Mouse (Mus musculus): Measurements from ENCODE around the gene Ren1.

Gene Ren1

DNA sequence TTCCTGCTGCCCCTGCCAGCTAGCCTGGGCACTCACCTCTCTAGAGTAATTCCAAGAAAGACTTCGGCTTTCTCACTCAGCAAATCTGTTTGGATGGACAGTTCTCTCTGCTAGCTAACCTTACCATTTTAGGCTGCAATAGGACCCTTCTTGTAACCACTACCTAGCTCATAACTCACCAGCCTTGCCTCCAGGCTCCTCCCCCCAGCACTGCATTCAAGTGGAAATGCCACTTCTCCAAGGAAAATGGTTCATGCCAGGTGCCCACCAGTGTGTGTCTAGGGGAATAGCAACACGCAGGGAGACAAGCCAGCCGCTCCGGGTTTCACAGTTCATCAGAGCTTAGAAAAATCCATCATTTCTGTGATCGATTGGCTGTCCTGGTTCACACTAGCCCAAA, 27.2 kb downstream of the Ren1 start:
- DNase-seq (ENCODE audit: low spot score): no peak

DNA sequence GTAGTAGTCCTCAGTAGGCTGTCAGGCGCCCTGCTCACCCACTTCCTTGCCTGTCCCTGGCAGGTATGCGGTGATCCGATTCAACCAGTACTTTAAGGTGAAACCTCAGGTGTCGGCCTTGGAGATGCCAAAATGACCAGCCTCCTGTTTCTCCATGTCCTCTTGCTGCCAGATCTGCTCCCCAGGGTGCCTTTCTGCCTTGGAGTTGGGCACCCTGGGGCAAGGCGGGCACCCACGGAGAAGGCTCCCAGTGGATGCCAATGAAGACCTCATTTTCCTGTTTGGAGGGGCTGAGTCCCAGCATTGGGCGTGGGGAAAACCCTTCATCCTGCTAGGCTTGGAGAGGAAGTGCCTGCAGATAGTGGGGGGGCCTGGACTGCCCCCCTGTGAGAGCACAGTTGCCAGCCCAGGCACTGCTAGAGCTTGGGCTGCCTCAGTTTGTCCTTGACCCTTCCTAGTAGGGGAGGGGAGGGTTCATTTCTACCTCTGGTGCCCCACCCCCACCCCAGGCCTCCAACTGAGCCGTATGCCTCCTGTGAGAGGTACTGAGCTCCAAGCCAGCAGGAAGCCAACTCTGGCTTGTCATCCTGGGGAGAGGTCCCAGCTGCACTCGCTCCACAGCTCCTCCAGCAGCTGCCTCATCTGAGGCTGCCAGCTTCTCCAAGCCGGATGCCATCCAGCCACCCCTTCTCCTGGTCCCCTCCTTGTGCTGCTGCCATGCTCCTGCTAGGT, 29.1 kb downstream of the Ren1 start:
- no peak for DNase-seq (ENCODE audit: low spot score)

GRCm38 (mm10) chr1:133379986-133380320, 29.6 kb downstream of the Ren1 start:
- DNase-seq (ENCODE audit: low spot score): no peak

- DNase-seq (ENCODE audit: low spot score): no peak
Observed at GRCm38 (mm10) chr1:133380347-133381065, 30.2 kb downstream of the Ren1 start.

DNA sequence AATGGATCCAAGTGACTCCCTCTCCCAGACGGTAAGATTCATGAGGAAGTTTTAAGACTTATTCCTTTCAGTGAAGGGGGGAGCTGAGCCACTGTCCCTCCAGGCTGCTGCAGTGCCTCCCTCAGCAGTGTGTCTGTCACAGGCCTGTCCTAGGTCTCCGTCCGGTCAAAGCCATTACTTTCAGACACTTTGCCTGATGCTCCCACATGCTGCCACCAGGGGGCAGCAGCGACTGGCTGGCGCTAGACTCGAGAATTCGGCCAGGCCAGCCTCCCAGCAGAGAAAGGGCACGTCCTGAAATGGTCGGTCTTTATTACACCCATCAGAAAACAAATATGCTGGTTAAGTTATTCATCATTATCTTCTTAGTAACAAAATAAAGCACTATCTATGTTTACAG, 31.7 kb downstream of the Ren1 start:
- no peak for DNase-seq (ENCODE audit: low spot score)

DNA sequence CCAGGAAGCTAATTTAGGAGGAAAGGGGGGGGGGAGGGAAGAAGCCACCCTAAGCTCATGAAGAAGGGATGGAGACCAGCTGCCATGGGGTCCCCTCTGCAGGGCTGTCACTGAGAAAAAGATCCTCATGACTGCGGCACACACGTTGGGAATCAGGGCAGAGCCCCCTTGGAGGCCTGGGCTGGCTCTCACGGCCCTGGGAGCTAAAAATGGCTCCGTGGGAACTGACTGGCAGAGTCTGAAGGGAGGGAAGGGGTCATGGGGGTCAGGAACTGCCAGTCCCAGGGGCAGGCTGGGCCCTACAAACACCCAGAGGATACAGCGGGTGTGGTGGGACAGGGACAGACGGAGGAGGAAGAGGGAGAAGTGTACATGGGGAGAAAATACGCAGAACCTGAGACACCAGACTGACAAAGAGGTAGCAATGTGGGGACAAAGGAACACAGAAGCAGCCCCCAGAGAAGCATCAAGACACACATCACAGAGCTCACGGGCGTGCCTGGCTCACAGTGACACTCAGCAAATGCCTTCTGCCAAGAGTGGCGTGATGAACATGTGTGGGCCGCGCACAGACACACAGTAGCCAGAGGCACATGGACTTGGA, 32.3 kb downstream of the Ren1 start:
- no peak for DNase-seq (ENCODE audit: low spot score)

GRCm38 (mm10) chr1:133383157-133383783, 33.0 kb downstream of the Ren1 start:
- DNase-seq (ENCODE audit: low spot score): no peak

DNA sequence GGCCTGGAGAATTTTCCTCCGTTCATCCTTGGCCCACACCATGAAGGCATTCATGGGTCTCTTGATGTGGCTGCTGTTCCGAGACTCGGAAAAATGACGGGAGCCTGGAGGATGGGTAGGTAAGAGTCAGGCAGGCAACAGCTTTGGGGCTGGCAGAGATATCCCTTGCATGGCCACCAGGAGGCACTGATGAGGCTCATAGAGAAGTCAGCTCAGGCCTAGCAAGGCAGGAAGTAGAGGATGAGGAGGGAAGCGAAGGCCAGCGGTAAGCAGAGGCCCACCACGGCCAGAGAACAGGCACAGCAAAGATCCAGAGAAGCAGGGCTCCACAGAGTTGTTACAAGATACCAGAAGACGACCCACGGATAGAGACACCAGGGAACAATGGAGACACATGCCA, 35.2 kb downstream of the Ren1 start:
- no peak for DNase-seq (ENCODE audit: low spot score)

DNA sequence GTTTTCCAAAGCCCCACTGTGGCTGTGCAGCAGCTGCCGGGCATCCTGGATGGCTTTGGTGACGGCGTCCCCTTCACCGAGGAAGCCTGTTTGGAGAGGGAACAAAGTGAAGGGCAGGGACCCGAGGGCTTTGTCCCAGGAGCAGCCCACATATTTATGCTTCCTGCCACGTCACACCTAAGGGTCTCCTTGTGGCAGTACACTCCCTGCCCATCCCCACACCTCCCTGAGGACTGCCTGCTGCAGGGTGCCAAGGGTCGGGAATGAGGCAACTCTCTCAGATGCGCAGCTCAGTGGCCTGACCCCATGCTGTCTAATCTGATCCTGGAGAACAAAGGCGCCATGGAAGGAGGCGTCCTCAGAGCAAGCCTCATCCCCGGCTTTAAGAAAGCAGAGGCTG, 35.9 kb downstream of the Ren1 start:
- no peak for DNase-seq (ENCODE audit: low spot score)

DNA sequence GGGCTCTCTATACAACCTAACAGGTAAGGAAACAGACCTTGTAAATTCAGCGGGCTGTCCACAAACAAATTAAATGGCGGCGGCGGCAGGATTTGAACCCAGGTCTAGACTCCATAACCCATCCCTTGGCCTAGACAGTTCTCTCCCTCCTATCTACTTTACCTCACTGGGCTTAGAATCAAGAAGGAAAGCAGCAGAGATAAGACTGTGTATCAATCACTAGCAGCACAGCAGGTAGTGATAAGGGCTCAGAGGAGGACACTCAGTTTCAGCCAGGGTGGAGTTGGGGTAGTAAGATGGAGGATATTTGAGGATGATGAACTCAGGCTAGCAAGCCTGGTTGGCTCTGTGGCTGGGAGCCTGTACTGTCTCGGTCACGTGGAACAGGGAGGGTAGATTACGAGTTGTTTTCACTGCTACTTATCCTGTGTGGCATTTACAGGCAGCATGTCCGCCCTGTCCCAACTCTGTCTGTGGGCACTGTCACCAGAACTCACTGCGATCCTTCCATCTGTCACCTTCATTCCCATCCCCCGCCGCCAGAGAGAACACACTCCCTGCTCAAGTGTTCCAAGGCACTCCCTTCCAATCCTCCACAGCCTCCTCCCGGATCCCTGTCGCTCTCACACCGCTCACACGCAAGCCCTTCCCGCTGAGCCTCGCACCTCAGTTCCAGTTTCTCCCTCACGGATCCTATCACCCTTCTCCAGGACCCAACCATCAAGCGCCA, 37.4 kb downstream of the Ren1 start:
- DNase-seq (ENCODE audit: low spot score): no peak

GRCm38 (mm10) chr1:133394702-133395101, 44.4 kb downstream of the Ren1 start:
- no peak for DNase-seq (ENCODE audit: low spot score)

DNA sequence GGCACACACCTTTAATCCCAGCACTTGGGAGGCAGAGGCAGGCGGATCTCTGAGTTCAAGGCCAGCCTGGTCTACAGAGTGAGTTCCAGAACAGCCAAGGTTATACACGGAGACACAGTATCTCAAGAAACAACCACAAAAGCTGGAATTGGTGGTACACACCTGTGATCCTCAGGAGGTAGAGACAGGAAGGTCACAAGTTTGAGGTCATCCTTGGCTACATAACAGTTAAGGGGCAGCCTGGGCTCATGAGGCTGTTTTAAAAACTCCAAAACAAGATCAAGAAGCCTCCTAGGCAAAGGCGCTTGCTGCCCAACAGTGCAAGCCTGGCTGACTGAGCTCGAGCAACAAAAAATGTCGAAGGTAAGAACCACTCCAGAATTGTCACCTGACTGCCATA, 46.4 kb downstream of the Ren1 start:
- DNase-seq (ENCODE audit: low spot score): no peak

- DNase-seq (ENCODE audit: low spot score): no peak
Observed at GRCm38 (mm10) chr1:133397094-133397482, 46.8 kb downstream of the Ren1 start.

DNA sequence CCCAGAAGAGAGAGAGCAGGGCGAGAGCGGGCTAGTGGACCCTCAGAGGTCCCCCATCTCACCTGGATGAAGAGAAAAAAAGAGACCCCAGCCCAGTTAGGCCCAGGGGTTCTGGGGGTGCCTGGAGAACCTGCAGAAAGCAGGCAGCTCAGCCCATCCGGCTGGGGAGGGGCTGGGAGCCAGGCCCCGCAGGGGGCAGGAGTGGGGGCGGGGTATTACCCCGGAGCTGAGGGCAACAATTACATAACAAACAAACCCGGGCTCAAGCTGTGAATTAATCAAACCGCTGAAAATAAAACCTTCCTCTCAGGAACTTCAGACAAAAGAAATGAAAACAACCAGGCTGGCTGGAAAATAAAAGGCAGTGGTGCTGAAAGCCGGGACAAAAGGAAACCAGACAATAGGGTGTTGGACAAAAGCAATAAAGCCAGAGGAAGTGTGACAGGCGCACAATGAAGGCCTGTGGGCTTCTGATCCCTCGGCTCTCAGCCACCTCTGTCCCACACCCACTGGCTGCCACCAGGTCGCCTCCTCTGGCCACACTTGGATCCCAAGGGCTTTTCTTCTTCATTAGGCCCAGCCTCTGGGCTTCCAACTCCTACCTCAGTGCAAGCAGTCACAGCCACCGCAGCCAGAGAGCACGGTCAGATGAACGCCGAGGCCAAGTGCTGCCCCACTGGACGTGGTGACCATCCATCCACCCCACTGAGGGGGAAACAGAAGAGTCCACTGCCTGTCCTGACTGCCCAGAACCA, 47.4 kb downstream of the Ren1 start:
- DNase-seq (ENCODE audit: low spot score): no peak

DNA sequence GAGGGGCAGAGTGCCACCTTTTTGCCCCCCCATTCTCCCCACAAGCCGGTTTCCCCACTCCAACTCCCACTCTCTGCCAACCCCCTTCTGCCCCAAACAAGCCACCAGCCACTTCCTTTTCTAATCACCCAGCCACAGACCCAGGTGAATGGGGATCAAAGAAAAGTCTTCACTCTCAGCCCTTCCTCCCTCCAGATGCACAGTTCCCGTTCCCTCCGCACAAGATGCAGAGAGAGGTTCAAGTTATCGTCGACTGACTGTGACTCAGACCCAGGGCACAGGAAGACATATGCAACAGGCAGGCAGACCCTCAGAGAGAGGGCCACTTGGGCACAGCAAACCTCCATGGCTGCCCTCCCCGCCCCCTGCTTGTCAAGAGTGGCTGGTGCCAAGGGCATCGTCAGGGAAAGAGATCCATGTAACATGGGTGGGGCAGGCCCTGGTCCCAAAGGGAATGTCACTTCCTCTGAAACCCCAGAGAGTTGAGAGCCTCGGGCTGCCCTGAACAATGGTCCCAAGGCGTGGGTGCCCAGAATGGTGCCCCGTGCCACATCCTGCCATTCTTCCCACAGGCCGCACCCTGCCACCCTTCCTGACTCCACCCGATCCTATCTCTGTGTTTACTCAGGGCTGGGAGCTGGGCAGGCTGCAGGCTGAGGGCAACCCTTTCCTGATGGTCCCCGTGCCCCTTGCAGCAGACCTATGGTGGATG, 49.9 kb downstream of the Ren1 start:
- no peak for DNase-seq (ENCODE audit: low spot score)

GRCm38 (mm10) chr1:133404005-133404404, 53.7 kb downstream of the Ren1 start:
- no peak for DNase-seq (ENCODE audit: low spot score)

GRCm38 (mm10) chr1:133406614-133407013, 56.3 kb downstream of the Ren1 start:
- no peak for DNase-seq (ENCODE audit: low spot score)

GRCm38 (mm10) chr1:133407436-133407835, 57.1 kb downstream of the Ren1 start:
- DNase-seq (ENCODE audit: low spot score): no peak

DNA sequence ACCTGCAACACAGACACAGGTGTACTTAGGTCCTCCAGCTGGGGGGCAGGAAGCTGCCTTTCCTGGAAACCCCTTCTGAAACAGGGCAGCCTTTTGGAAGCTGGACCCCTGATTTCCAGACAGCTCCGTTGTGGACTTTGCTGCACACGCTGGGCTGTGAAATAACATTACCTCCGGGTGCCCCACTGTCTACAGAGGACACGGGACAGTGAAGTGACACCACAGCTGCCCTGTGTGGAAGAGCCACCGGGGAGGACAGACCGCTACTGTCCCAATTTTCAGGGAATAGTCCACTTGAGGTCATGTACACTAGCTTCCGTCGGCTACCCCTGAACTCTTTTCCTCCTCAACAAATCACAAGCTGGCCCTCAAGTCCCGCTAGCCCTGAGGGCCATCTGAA, 58.0 kb downstream of the Ren1 start:
- no peak for DNase-seq (ENCODE audit: low spot score)

- DNase-seq (ENCODE audit: low spot score): no peak
Observed at GRCm38 (mm10) chr1:133408880-133409516, 58.7 kb downstream of the Ren1 start.
